Comparison of ENCODE assay signal across 13 mouse cellular contexts in the genomic region with DNA sequence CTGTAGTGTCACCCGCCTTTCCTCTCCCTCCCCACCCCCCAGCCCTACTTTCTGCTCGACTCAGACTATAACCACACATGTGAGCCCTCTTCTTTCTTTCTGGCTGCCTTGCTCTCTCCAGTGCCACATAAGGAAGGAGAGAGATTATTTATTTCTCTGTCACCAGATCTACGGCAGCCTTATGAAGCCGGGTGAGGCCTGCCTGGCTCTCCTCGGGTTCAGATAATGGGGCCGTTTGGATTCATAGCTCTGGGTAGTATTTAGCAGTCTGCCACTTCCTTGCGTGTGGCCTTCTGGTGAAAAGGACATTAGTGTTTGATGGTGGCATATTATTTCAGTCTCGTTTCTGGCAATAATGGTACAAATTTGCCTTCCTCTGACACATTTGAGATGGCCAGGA.
A peak's percentile ranks its signal among the peaks of the same experiment; 100 is the strongest.
DNase-seq lines count a peak whose midpoint lies in the region; ATAC-seq and TF ChIP-seq lines count a peak whose summit lies in the region.
"Had no signal": no experiment of that assay in that cellular context is flagged by ENCODE, and none has a peak within 500 bp of the region (broad histone marks: within the 10 kb centered on the region; RNA-seq: fewer than 3 reads in every experiment).

No protein-coding gene starts in this region.

- DNase-seq in gastrocnemius, adult 2 months, result no peak
- no peak for DNase-seq in gastrocnemius, adult 18-20 months (ENCODE audit: low spot score)
- no peak for DNase-seq in lung, postnatal 14 days
- no peak for DNase-seq in stomach, postnatal 0 days (ENCODE audit: low spot score)
- DNase-seq in adrenal gland, postnatal 36 days, result no peak
- DNase-seq: adrenal gland, adult 8-10 months; cerebellum, postnatal 25 days; gastrocnemius, postnatal 14 days had no signal

- ATAC-seq in lung, embryonic 15.5 days (ENCODE audit: borderline replicate concordance, extremely low read depth, low FRiP score, low TSS enrichment), result no peak
- ATAC-seq in liver, embryonic 16.5 days (ENCODE audit: low read depth), result peak; percentile 63
- no peak; the same call in 1 of the 2 replicates for ATAC-seq in stomach, postnatal 0 days (ENCODE audit: low FRiP score, low TSS enrichment)
- ATAC-seq in forebrain, embryonic 16.5 days, result no peak
- ATAC-seq: hindbrain, embryonic 16.5 days had no signal

- no peaks in the 10 kb centered on the region for H3K36me3 ChIP-seq in lung, embryonic 15.5 days
- no peaks in the 10 kb centered on the region for H3K36me3 ChIP-seq in liver, embryonic 16.5 days (ENCODE audit: control insufficient read depth, insufficient read depth)
- no peaks in the 10 kb centered on the region for H3K36me3 ChIP-seq in stomach, postnatal 0 days (ENCODE audit: control insufficient read depth, insufficient read depth, low read length)
- no peaks in the 10 kb centered on the region for H3K36me3 ChIP-seq in forebrain, embryonic 16.5 days (ENCODE audit: control insufficient read depth, insufficient read depth)

- TF ChIP-seq CTCF in gastrocnemius, adult 2 months (IDR thresholded peaks at IDR 0.05), result no peak
- no peak for TF ChIP-seq CTCF in stomach, postnatal 0 days (IDR thresholded peaks at IDR 0.05; ENCODE audit: low read depth)

- no peaks in the 10 kb centered on the region for H3K9me3 ChIP-seq in lung, embryonic 15.5 days
- no peaks in the 10 kb centered on the region for H3K9me3 ChIP-seq in liver, embryonic 16.5 days (replicated peaks; ENCODE audit: control insufficient read depth, low read length)
- H3K9me3 ChIP-seq in stomach, postnatal 0 days (ENCODE audit: control insufficient read depth, low read length), result no peaks in the 10 kb centered on the region
- no peaks in the 10 kb centered on the region for H3K9me3 ChIP-seq in forebrain, embryonic 16.5 days (ENCODE audit: control insufficient read depth, low read length)

- 45% methylated on average over 8 of the region's 8 CpGs for WGBS in lung, embryonic 15.5 days
- 33% methylated on average over 8 of the region's 8 CpGs for WGBS in liver, embryonic 16.5 days (ENCODE audit: insufficient replicate concordance)
- WGBS in stomach, postnatal 0 days, result 49% methylated on average over 8 of the region's 8 CpGs
- 69% methylated on average over 8 of the region's 8 CpGs for WGBS in forebrain, embryonic 16.5 days

- H3K4me3 ChIP-seq in gastrocnemius, adult 2 months, result no peak overlapping the region
- no peak overlapping the region for H3K4me3 ChIP-seq in lung, embryonic 15.5 days
- H3K4me3 ChIP-seq in liver, embryonic 16.5 days (ENCODE audit: low read depth, low read length), result no peak overlapping the region
- no peak overlapping the region for H3K4me3 ChIP-seq in stomach, postnatal 0 days (ENCODE audit: low read depth, low read length)
- H3K4me3 ChIP-seq in forebrain, embryonic 16.5 days (replicated peaks; ENCODE audit: low read length), result no peak overlapping the region

- peak overlapping the region; percentile 75 for H3K27ac ChIP-seq in gastrocnemius, adult 2 months
- H3K27ac ChIP-seq in lung, embryonic 15.5 days, result peak overlapping the region; percentile 72
- peak overlapping the region; percentile 55 for H3K27ac ChIP-seq in liver, embryonic 16.5 days (ENCODE audit: low read length)
- peak overlapping the region; percentile 93 for H3K27ac ChIP-seq in stomach, postnatal 0 days (replicated peaks)
- no peak overlapping the region for H3K27ac ChIP-seq in forebrain, embryonic 16.5 days (ENCODE audit: low read length)
- H3K27ac ChIP-seq: macrophage had no signal

- peaks cover 21% of the 10 kb centered on the region for H3K4me1 ChIP-seq in lung, embryonic 15.5 days
- H3K4me1 ChIP-seq in liver, embryonic 16.5 days (ENCODE audit: control insufficient read depth, low read depth, low read length), result peaks cover 20% of the 10 kb centered on the region
- 0 out of 2 replicates have a peak, but pooled peaks cover 2% of the 10 kb centered on the region for H3K4me1 ChIP-seq in stomach, postnatal 0 days (replicated peaks; ENCODE audit: control insufficient read depth, insufficient read depth)
- H3K4me1 ChIP-seq in forebrain, embryonic 16.5 days (replicated peaks; ENCODE audit: control insufficient read depth, insufficient read depth, low read length), result no peaks in the 10 kb centered on the region

- no peaks in the 10 kb centered on the region for H3K27me3 ChIP-seq in lung, embryonic 15.5 days
- H3K27me3 ChIP-seq in liver, embryonic 16.5 days (ENCODE audit: control insufficient read depth, insufficient read depth, low read depth, low read length), result no peaks in the 10 kb centered on the region
- no peaks in the 10 kb centered on the region for H3K27me3 ChIP-seq in stomach, postnatal 0 days (ENCODE audit: control insufficient read depth, insufficient read depth, low read length)
- no peaks in the 10 kb centered on the region for H3K27me3 ChIP-seq in forebrain, embryonic 16.5 days (replicated peaks; ENCODE audit: control insufficient read depth, insufficient read depth, low read length)

- H3K4me2 ChIP-seq in lung, embryonic 15.5 days, result no peak overlapping the region
- H3K4me2 ChIP-seq in liver, embryonic 16.5 days (ENCODE audit: low read depth, low read length), result no peak overlapping the region
- H3K4me2 ChIP-seq in stomach, postnatal 0 days (replicated peaks; ENCODE audit: low read depth), result no peak overlapping the region
- H3K4me2 ChIP-seq in forebrain, embryonic 16.5 days (ENCODE audit: low read length), result no peak overlapping the region

- no peak for TF ChIP-seq EP300 in stomach, postnatal 0 days (optimal IDR thresholded peaks at IDR 0.05)

- intact Hi-C loops in gastrocnemius, adult 2 months (cut with DNase I), result no loop called here

- H3K9ac ChIP-seq in lung, embryonic 15.5 days, result no peak overlapping the region
- H3K9ac ChIP-seq in liver, embryonic 16.5 days (ENCODE audit: low read depth, low read length), result peak overlapping the region; percentile 17
- 0 out of 2 replicates have a peak overlapping the region, but pooled peaks have one; percentile 27 for H3K9ac ChIP-seq in stomach, postnatal 0 days (ENCODE audit: low read length)
- H3K9ac ChIP-seq in forebrain, embryonic 16.5 days (replicated peaks; ENCODE audit: low read depth, low read length), result no peak overlapping the region

Comparison
In these comparisons a context has a peak if more than half of its experiments do, and no peak if none do; other contexts are left out.
1. H3K9ac ChIP-seq: peak in liver, embryonic 16.5 days (single experiment) and stomach, postnatal 0 days (single experiment); none in lung, embryonic 15.5 days (single experiment) and forebrain, embryonic 16.5 days (single experiment).